Mouse (Mus musculus) CD4-positive, CD25-positive, alpha-beta regulatory T cell, adult 4 months (primary cell): ENCODE measurements around the gene Samt3. TPM values are rescaled to one million over a fixed set of nuclear protein-coding genes. Genes with fewer than 3 reads are reported as not detected.

Experiments used
- ATAC-seq: one replicate; pipeline ENCODE4 v1.8.0; 2017
- polyA plus RNA-seq, 2 experiments: library from polyadenylated mRNA; unstranded; fragments of 100-300 nt; shearing (Covaris generic); gene quantifications; one replicate each; pipeline ENCODE4 v1.2.1; 2017

Samt3 gene
- not detected for polyA plus RNA-seq

DNA sequence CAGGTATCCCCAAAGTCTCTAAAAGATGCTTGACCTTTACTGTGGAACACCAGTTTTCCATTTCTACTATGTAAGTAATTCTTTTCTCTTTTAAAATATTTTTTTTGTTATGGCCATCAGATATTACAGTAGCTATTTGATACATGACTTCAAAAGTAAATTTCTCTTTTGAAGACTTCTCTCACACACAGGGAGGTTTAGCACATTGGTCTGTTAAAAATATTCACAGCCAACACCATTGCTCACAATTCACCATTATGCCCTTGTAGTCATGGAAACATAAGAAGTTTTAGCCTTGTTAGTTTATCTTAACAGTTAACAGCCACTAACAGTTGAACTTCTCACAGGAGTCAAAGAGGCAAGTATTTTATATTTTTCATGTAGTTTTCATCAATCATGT lies at the start of gene Samt3:
Gene Samt3, plus strand, starts transcription at position 301 of the 400 bp plus-strand sequence.
- no peak for ATAC-seq

- ATAC-seq: no peak
These were observed 27.4 kb upstream of the Samt3 start for GRCm38 (mm10) chrX:86016591-86016990.

- ATAC-seq: no peak
These were observed 44.7 kb downstream of the Samt3 start for GRCm38 (mm10) chrX:86088672-86089071.

Other genes starting within 250 kb of the Samt3 start
- 1 to 10 TPM; 1.5 to 1.6 TPM for gene 5430427O19Rik, start 173.8 kb upstream of the Samt3 start, polyA plus RNA-seq
- gene Nr0b1, start 147.6 kb downstream of the Samt3 start, polyA plus RNA-seq: not detected